Mouse (Mus musculus) embryonic facial prominence, embryonic 14.5 days (tissue): ENCODE data around the gene Ctss. TPM values are rescaled to one million over a fixed set of nuclear protein-coding genes. Genes with fewer than 3 reads are reported as not detected.
"Not testable (repeated sequence)": the region's sequence is repeated elsewhere in the genome, so short reads cannot be mapped to it uniquely, and the experiment has no call there.

Experiments used
- ATAC-seq: fragments of 200-750 bp; cut with Nextera tagmentation; 2 replicates; pipeline ENCODE4 v1.8.0; 2017; ENCODE audit warnings: low read depth, moderate number of reproducible peaks, moderate TSS enrichment
- DNase-seq: peaks from one replicate; pipeline ENCODE4 v3.0.0-alpha.2; 2015; ENCODE audit warnings: low spot score
- H3K27ac ChIP-seq: fragments of 300-500 bp; sonication (generic); replicated peaks from 2 replicates; pipeline ENCODE4 v1.5.1; 2014; ENCODE audit warnings: low read depth, mild to moderate bottlenecking, low read length, moderate library complexity
- H3K27me3 ChIP-seq: fragments of 300-500 bp; sonication (generic); replicated peaks from 2 replicates; pipeline ENCODE4 v1.6.1; 2014; ENCODE audit warnings: low read length; ENCODE audit not compliant: control insufficient read depth, insufficient read depth
- H3K36me3 ChIP-seq: fragments of 300-500 bp; sonication (generic); 2 replicates; pipeline ENCODE4 v1.6.1; 2014; ENCODE audit warnings: low read length, mixed read lengths; ENCODE audit not compliant: control insufficient read depth, insufficient read depth
- H3K4me1 ChIP-seq: fragments of 300-500 bp; sonication (generic); 2 replicates; pipeline ENCODE4 v1.6.1; 2014; ENCODE audit warnings: antibody characterized with exemption, low read length; ENCODE audit not compliant: control insufficient read depth, insufficient read depth
- H3K4me2 ChIP-seq: fragments of 300-500 bp; sonication (generic); 2 replicates; pipeline ENCODE4 v1.6.1; 2014; ENCODE audit warnings: low read depth, mild to moderate bottlenecking, low read length, moderate library complexity, mixed read lengths
- H3K4me3 ChIP-seq: fragments of 300-500 bp; sonication (generic); 2 replicates; pipeline ENCODE4 v1.5.1; 2014; ENCODE audit warnings: low read depth, mild to moderate bottlenecking, low read length
- H3K9ac ChIP-seq: fragments of 300-500 bp; sonication (generic); 2 replicates; pipeline ENCODE4 v1.6.1; 2014; ENCODE audit warnings: low read depth, mild to moderate bottlenecking, low read length, moderate library complexity, mixed read lengths
- H3K9me3 ChIP-seq: fragments of 300-500 bp; sonication (generic); 2 replicates; pipeline ENCODE4 v1.6.1; 2016; ENCODE audit warnings: low read length; ENCODE audit not compliant: control insufficient read depth
- WGBS: fragments of 180-500 bp; shearing (Covaris S2); extraction: QIAGEN DNeasy Blood & Tissue Kit; methylation state at CpG from one replicate; pipeline ENCODE4 v1.1.7; 2014; 5-methylcytosine and 5-hydroxymethylcytosine counted together
- polyA plus RNA-seq: library from polyadenylated mRNA; unstranded; fragments of >200 nt; fragmentation: Nextera tagmentation; extraction: Ambion mirVana; gene quantifications from 2 replicates; pipeline ENCODE4 v1.2.1, GENCODE M21; 2014

The Ctss gene
- polyA plus RNA-seq, 1 experiment from 2014 or later = 22.8 TPM

- Histone ChIP-seq H3K4me3 (no peak overlapping the region), H3K36me3 (no peaks in the 10 kb centered on the region), H3K9me3 (no peaks in the 10 kb centered on the region), H3K27ac (no peak overlapping the region), H3K9ac (no peak overlapping the region), H3K27me3 (no peaks in the 10 kb centered on the region), H3K4me1 (no peaks in the 10 kb centered on the region), H3K4me2 (no peak overlapping the region)
- ATAC-seq (no peak), DNase-seq (no peak)
- WGBS = 93% methylated on average over 4 of the region's 4 CpGs
Observed at GRCm38 (mm10) chr3:95539837-95540236, 13.3 kb downstream of the Ctss start.

DNA sequence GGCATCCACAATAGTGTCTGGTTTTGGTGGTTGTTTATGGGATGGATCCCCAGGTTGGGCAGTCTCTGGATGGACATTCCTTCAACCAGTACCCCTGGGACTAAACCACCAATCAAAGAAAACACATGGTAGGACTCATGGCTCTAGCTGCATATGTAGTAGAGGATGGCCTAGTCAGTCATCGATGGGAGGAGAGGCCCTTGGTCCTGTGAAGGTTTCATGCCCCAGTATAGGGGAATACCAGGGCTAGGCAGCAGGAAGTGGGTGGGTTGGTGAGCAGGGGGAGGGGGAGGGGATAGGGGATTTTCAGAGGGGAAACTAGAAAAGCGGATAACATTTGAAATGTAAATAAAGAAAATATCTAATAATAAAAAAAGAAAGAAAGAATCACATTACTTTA lies 14.6 kb downstream of the Ctss start:
- H3K9me3 ChIP-seq, H3K4me3 ChIP-seq, H3K27me3 ChIP-seq, ATAC-seq, DNase-seq, H3K4me2 ChIP-seq, H3K4me1 ChIP-seq, H3K36me3 ChIP-seq, H3K27ac ChIP-seq, H3K9ac ChIP-seq: not testable (repeated sequence)
- 73% methylated on average over 2 of the region's 2 CpGs for WGBS

DNA sequence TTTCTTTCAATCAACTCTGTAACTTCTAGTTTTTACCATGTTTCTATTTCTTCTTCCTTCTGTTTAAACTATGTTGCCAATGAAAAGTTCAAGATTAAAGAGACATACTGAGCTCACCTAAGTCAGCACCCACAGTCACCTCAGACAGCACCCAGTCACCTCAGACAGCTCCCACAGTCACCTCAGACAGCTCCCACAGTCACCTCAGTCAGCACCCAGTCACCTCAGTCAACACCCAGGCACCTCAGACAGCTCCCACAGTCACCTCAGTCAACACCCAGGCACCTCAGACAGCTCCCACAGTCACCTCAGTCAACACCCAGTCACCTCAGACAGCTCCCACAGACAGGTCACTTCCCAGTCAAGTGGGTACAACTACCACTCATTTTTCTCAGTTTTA lies 15.6 kb downstream of the Ctss start:
- no peak overlapping the region for H3K27ac ChIP-seq
- no peaks in the 10 kb centered on the region for H3K36me3 ChIP-seq
- H3K9me3 ChIP-seq = no peaks in the 10 kb centered on the region
- H3K9ac ChIP-seq = no peak overlapping the region
- H3K4me3 ChIP-seq = no peak overlapping the region
- H3K4me2 ChIP-seq = no peak overlapping the region
- H3K4me1 ChIP-seq = no peaks in the 10 kb centered on the region
- DNase-seq (no peak), ATAC-seq (no peak)
- no peaks in the 10 kb centered on the region for H3K27me3 ChIP-seq

- no peaks in the 10 kb centered on the region for H3K27me3 ChIP-seq
- H3K27ac ChIP-seq = no peak overlapping the region
- H3K4me1 ChIP-seq = no peaks in the 10 kb centered on the region
- H3K36me3 ChIP-seq = no peaks in the 10 kb centered on the region
- no peak overlapping the region for H3K4me2 ChIP-seq
- no peak overlapping the region for H3K4me3 ChIP-seq
- DNase-seq = no peak
- 57% methylated on average over 7 of the region's 7 CpGs for WGBS
- ATAC-seq = no peak
- H3K9me3 ChIP-seq = no peaks in the 10 kb centered on the region
- H3K9ac ChIP-seq = no peak overlapping the region
Observed at GRCm38 (mm10) chr3:95542981-95543380, 16.4 kb downstream of the Ctss start.

DNA sequence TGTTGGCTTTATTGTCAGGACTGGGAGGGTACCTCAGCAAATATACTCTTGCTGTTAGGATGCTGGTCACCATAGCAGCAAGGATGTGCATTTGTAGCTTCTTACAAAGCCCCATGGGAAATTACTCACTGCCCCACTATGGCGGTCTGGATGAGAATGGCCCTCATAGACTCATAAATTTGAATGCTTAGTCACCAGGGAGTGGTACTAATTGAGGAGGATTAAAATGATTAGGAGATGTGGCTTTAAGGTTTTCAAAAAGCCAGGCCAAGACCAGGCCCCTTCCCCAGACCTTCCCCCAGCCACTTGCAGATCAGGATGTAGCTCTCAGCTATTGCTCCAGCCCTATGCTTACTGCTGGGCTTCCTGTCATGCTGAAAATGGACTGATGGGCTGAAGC lies 23.6 kb downstream of the Ctss start:
- Histone ChIP-seq H3K4me1 (no peaks in the 10 kb centered on the region), H3K9me3 (no peaks in the 10 kb centered on the region), H3K36me3 (no peaks in the 10 kb centered on the region), H3K4me3 (no peak overlapping the region), H3K4me2 (no peak overlapping the region), H3K27ac (no peak overlapping the region), H3K9ac (no peak overlapping the region), H3K27me3 (no peaks in the 10 kb centered on the region)
- no peak for DNase-seq
- WGBS = 65% methylated on average over 1 of the region's 1 CpGs
- no peak for ATAC-seq

DNA sequence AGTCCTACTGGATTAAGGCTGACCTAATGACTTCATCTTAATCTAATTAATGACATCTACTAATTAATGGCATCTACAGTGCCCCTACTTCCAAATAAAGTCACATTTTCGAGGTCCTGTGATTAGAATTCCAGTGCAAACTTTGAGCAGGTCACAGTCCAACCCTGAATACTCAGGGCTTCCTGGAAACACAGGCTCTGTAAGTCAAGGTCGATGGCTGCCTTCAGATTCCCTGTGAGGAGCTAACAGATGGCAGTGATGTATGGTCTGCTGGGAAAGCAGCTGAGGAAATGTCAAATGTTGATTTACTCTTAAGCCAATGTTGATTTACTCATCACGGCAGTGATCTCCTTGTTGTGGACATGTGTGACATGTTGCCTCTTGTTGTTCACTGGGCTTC lies 27.4 kb downstream of the Ctss start:
- Histone ChIP-seq H3K9me3 (no peaks in the 10 kb centered on the region), H3K27ac (no peak overlapping the region), H3K4me2 (no peak overlapping the region), H3K4me1 (no peaks in the 10 kb centered on the region), H3K9ac (no peak overlapping the region), H3K4me3 (no peak overlapping the region), H3K27me3 (no peaks in the 10 kb centered on the region), H3K36me3 (no peaks in the 10 kb centered on the region)
- WGBS = 46% methylated on average over 3 of the region's 3 CpGs
- ATAC-seq (no peak), DNase-seq (no peak)

DNA sequence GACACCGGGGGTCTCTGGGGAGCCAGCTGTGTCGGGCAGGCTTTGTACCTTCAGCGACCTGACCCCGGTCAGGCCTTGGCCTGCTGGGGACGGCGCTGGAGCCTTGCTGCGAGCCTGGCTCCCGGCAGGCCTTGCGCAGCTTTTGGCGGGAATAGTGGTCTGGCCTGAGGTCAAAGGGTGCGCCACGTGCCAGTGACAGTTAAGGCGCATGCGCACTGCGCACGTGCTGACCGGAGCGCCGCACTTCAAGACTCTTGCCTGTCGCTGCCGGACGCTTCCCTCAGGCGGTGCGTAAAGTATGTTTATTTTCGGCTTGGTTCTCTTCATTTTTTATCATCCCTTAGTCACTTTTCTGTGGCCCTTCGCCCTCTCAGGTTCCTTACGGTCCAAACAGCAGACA lies 32.9 kb downstream of the Ctss start, which contains the start of gene Hormad1:
Gene Hormad1 (plus strand): TSS at position 241 of the 400 bp plus-strand sequence.
- H3K4me1 ChIP-seq = no peaks in the 10 kb centered on the region
- ATAC-seq = no peak
- 89% methylated on average over 27 of the region's 27 CpGs for WGBS

DNA sequence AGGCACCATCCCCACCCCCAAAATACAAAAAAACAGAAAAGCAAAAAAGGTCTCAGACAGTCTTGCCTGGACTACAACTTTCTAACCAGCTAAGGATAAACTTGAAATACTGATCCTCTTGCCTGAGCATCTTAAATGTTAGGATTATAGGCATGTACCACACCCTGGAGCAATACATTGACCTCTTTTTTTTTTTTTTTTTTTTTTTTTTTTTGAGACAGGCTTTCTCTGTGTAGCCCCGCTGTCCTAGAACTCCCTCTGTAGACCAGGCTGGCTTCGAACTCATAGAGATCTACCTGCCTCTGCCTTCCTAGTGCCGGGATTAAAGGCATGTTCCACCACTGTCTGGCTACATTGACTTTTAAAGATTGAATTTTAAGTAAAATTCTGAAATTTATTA lies 34.2 kb downstream of the Ctss start:
- H3K4me2 ChIP-seq = no peak overlapping the region
- WGBS = 91% methylated on average over 3 of the region's 3 CpGs
- H3K4me1 ChIP-seq = no peaks in the 10 kb centered on the region
- no peak overlapping the region for H3K4me3 ChIP-seq
- no peaks in the 10 kb centered on the region for H3K36me3 ChIP-seq
- H3K27me3 ChIP-seq = no peaks in the 10 kb centered on the region
- no peaks in the 10 kb centered on the region for H3K9me3 ChIP-seq
- H3K9ac ChIP-seq = no peak overlapping the region
- no peak overlapping the region for H3K27ac ChIP-seq
- DNase-seq (no peak), ATAC-seq (no peak)

More for the DNA sequence above, 32.9 kb downstream of the Ctss start, which contains the start of gene Hormad1:
- Histone ChIP-seq H3K9me3 (no peaks in the 10 kb centered on the region), H3K36me3 (no peaks in the 10 kb centered on the region), H3K9ac (no peak within 1 kb of the TSS), H3K4me2 (no peak within 1 kb of the TSS), H3K4me3 (no peak within 1 kb of the TSS), H3K27ac (no peak within 1 kb of the TSS), H3K27me3 (no peaks in the 10 kb centered on the region)
- no peak for DNase-seq

- Histone ChIP-seq H3K4me2 (no peak overlapping the region), H3K36me3 (no peaks in the 10 kb centered on the region), H3K27ac (no peak overlapping the region), H3K4me3 (no peak overlapping the region), H3K4me1 (no peaks in the 10 kb centered on the region), H3K9me3 (no peaks in the 10 kb centered on the region), H3K9ac (no peak overlapping the region), H3K27me3 (no peaks in the 10 kb centered on the region)
- peak; percentile 2 for DNase-seq
- WGBS = 53% methylated on average over 2 of the region's 2 CpGs
- no peak for ATAC-seq
Observed at GRCm38 (mm10) chr3:95561826-95562225, 35.2 kb downstream of the Ctss start.
